Mouse (Mus musculus) urinary bladder, adult 2 months (tissue): ENCODE measurements around the gene Pdrg1. TPM values are rescaled to one million over a fixed set of nuclear protein-coding genes. Genes with fewer than 3 reads are reported as not detected.

Experiments
- polyA plus RNA-seq: library from polyadenylated mRNA; depleted of rRNA; stranded (reverse); fragments of >200 nt; gene quantifications from 2 replicates; pipeline ENCODE4 v1.2.3, GENCODE M21; 2012; rRNA removed

Pdrg1 gene
- polyA plus RNA-seq, 1 experiment, result 115 TPM

Other genes starting within 250 kb of the Pdrg1 start
- 76.7 and 88.6 TPM in 2 replicates for gene Bcl2l1, start 183.7 kb downstream of the Pdrg1 start, polyA plus RNA-seq
- 3.0 and 3.2 TPM in 2 replicates for gene Tpx2, start 167.5 kb downstream of the Pdrg1 start, polyA plus RNA-seq
- 0.34 and 0.63 TPM in 2 replicates for gene Mylk2, start 104.1 kb downstream of the Pdrg1 start, polyA plus RNA-seq
- 1.3 and 1.9 TPM in 2 replicates for gene Foxs1, start 82.2 kb downstream of the Pdrg1 start, polyA plus RNA-seq
- gene Dusp15, start 63.7 kb downstream of the Pdrg1 start, polyA plus RNA-seq, result 0.13 and 0.61 TPM in 2 replicates
- 0.04 and 0.12 TPM in 2 replicates for gene Ttll9, start 52.9 kb downstream of the Pdrg1 start, polyA plus RNA-seq
- gene Xkr7, start 16.4 kb upstream of the Pdrg1 start, polyA plus RNA-seq, result 0.03 and 0.04 TPM in 2 replicates
- gene Ccm2l, start 50.5 kb upstream of the Pdrg1 start, polyA plus RNA-seq, result 12.4 and 15.5 TPM in 2 replicates
- 4.0 and 4.3 TPM in 2 replicates for gene Hck, start 93.0 kb upstream of the Pdrg1 start, polyA plus RNA-seq
- 32.9 and 40.1 TPM in 2 replicates for gene Tm9sf4, start 145.9 kb upstream of the Pdrg1 start, polyA plus RNA-seq
- 4.7 and 4.9 TPM in 2 replicates for gene Tspyl3, start 210.0 kb upstream of the Pdrg1 start, polyA plus RNA-seq
- gene Plagl2, start 226.0 kb upstream of the Pdrg1 start, polyA plus RNA-seq, result 5.2 and 8.8 TPM in 2 replicates
- 29.7 and 29.8 TPM in 2 replicates for gene Pofut1, start 226.1 kb upstream of the Pdrg1 start, polyA plus RNA-seq